Mouse (Mus musculus) left cerebral cortex, adult 8-10 months (tissue): Measurements from ENCODE around the gene Dagla. TPM values are rescaled to one million over a fixed set of nuclear protein-coding genes. Genes with fewer than 3 reads are reported as not detected.

Experiments
- DNase-seq, 2 experiments: peaks; one replicate each; pipeline ENCODE4 v3.0.0; 2022; ENCODE audit warnings: low spot score in 2 of 2
- total RNA-seq, 4 experiments: library from RNA; stranded (reverse); gene quantifications; 2 replicates each; pipeline ENCODE4 v1.2.4; 2022

Dagla gene
- total RNA-seq, 4 experiments from 2014 or later = 72.6 to 77.7 (median 74.9) TPM

GRCm38 (mm10) chr19:10280771-10281540 is 23.7 kb downstream of the Dagla start:
- no peak for DNase-seq

- DNase-seq = no peak
Measured at GRCm38 (mm10) chr19:10279668-10280067, 25.0 kb downstream of the Dagla start.

- DNase-seq = no peak
Measured at GRCm38 (mm10) chr19:10278669-10279324, 25.9 kb downstream of the Dagla start.

GRCm38 (mm10) chr19:10277759-10278158 is 26.9 kb downstream of the Dagla start:
- DNase-seq = no peak

DNA sequence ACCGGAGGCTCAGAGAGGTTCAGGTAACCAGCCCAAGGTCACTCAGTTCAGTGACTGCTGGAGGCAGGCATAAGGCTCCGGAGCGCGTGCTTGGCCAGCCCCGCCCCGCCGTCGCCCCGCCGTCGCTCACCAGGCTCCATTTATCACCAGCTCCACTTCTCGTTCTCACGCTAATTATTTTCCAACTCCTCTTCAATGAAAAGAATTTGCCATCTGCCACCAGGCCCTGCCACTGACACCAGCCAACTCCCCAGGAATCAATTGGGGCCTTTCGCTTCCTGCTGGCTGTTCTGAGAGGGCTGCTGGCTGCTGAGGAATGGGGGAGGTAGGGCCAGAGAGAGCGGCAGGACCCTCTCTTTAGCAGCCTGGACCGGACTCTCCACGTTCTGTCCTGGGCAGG is 27.3 kb downstream of the Dagla start:
- DNase-seq = no peak

GRCm38 (mm10) chr19:10276483-10277144 is 28.1 kb downstream of the Dagla start:
- DNase-seq = peak in 1 of 2 experiments; percentile 70

DNA sequence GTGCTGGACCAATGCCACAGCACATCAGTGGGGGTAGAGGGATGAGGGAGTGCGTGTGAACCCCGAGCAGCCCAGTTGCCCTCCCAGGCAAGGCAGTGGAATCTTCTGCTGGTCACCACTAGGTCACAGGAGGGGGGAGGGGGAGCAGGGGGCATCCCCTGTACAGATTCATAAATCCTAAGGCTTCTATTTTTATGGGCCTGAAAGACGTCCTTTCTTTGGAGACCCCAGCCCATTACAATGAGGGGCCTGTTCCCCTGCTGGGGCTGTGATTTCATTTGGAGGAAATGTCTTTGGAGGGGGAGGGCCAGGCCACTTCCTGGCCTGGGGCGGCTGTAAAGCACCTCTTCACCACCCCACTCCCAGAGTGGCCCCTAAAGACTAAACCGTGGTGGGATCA is 30.6 kb downstream of the Dagla start:
- no peak for DNase-seq

GRCm38 (mm10) chr19:10272746-10273145 is 31.9 kb downstream of the Dagla start:
- DNase-seq = peak in 1 of 2 experiments; percentile 85

- DNase-seq = no peak
Measured at GRCm38 (mm10) chr19:10271592-10271991, 33.1 kb downstream of the Dagla start.

- DNase-seq = no peak
Measured at GRCm38 (mm10) chr19:10270356-10270755, 34.3 kb downstream of the Dagla start.

- no peak for DNase-seq
Measured at GRCm38 (mm10) chr19:10268851-10269250, 35.8 kb downstream of the Dagla start.

GRCm38 (mm10) chr19:10267953-10268352 is 36.7 kb downstream of the Dagla start:
- no peak for DNase-seq

DNA sequence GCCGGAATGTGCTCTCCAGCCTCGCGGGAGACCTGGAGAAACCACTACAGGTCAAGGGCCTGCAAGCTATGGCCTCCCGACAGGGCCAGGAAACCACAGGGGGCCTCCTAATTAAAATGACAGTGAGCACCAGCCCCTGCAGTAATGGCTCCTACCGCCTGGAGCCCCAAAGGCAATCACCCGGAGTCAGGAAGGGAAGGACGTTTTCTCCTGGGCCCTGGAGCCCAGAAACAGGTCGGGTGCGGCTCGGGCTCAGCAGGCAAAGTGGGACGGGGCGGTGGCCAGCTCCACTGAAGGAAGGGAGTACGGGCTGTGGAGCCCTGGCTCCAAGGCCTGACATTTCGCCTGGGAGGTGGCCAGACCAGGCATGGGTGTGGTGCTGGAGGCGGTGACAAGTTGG is 37.6 kb downstream of the Dagla start:
- DNase-seq = no peak

DNA sequence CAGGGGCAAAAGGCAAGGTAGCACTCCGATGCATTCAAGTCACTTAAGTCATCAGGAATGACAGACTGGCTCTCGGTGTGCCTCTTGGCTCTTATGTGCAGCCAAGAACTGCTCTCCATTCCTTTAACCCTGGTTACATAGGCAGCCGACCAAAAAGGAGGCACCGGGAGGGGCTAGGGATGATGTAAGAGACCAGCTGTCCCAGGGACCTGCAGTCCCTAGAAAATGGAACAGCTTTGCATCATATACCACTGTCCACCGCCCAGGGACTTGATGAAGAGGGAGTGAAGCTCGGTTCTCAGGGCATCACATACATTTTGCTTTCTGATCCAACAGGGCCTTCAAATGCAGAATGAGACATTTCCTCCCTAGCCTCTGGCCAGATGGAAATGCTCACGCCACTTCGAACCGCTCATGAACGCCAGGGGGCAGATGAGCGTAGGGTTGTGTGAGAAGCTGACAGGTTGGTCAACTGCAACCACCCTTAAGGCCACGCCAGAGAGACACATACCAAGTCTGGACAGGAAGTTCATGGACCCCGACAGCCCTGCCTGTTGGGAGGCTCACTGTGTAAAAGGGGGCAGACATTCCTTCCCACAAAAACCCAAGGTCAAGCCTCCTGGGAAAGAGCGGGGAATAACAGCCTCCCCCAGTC is 38.4 kb downstream of the Dagla start:
- DNase-seq = peak in 1 of 2 experiments; percentile 60

DNA sequence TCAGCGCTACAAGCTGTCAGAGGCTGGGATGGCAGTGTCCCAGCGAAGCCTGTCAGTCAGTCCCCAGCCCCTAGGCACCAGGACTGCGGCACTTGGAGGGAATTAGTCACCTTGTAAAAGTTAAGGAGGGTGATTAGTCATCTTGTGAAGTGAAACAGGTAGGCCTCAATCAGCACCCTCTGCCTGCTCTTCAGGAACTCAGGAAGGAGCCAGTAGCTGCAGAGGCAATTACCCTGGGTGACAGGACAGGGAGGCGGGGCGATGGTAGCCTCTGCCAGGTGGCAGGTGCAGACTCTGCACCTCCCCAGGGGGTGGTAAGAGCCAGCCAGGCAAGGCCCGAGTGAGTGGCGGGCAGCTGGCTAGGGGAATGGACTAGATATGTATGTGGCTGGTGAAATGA is 43.3 kb downstream of the Dagla start:
- no peak for DNase-seq

DNA sequence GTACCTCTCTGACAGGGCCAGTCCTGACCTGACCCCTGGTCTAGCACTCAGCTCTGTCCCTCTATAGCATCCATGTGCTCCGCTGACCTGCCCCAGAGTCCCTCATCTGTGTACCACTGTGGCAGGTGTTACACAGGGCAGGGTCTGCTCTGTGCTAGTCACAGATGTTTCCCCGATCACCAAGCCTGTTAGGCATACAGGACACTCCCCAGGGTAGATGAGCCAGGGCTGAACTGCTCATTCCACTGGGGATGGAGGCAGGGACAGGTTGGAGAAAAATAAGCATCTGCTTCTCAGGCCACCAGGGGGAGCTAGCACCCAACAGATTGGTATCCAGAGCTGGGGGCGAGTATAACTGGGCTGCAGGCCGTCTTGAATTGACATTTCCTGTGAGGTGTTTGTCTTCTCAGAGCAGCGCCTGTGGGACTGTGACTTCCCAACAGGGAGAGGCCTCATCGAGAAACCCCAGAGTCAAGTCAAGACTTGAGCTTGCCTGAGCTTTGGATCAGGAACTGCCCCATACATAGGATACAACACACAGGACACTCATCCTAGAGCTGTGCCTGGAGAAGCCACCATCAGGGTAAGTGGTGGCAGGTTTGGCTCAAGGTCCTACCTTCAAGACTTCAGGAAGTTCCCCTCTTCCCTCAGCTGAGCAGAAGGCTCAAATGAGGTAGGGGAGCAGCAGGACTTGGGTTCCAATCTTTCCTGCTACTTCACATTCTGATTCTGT is 46.2 kb downstream of the Dagla start:
- DNase-seq = peak; percentile 55 to 72

DNA sequence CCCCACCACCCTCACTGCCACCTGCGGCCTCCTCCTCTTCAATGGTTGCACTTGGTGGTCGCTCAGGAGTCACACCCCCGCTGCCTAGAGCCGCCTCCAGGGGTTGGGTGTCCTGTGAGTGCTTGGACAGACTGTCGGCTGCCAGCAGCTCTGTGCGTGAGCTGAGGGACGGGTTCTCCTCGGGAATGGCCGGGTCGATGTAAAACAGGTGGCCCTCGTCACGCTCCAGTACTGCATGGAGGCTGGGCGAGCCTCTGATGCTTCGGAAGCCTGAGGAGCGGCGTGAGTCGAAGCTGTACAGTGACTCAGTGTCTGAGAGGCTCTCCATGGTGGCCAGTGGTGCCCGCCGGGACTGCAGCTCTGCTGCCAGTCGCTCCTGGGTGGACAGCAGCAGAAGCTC is 56.5 kb downstream of the Dagla start:
- DNase-seq = no peak

- no peak for DNase-seq
Measured at GRCm38 (mm10) chr19:10247165-10247564, 57.5 kb downstream of the Dagla start.

GRCm38 (mm10) chr19:10244183-10244582 is 60.5 kb downstream of the Dagla start:
- peak; percentile 48 to 55 for DNase-seq

DNA sequence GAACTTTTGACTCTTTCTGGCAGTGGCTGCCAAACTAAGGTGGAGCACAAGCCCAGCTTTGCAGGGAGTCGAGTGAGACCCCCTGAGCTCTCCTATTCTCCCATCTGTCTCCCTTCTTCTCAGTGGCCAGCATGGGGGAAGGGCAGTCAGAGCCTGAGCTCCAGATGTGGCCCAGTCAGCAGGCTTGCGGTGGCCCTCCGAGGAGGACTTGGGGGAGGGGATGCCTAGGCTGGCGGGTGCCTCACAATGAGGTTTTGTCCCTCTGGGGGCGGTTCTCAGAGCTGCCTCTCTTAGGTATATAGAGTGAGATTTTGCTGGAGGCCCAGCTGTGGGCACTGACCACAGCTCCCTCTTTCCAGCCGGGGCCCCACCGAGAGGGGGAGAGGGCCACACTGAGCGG is 61.8 kb downstream of the Dagla start:
- peak in 1 of 2 experiments; percentile 63 for DNase-seq

DNA sequence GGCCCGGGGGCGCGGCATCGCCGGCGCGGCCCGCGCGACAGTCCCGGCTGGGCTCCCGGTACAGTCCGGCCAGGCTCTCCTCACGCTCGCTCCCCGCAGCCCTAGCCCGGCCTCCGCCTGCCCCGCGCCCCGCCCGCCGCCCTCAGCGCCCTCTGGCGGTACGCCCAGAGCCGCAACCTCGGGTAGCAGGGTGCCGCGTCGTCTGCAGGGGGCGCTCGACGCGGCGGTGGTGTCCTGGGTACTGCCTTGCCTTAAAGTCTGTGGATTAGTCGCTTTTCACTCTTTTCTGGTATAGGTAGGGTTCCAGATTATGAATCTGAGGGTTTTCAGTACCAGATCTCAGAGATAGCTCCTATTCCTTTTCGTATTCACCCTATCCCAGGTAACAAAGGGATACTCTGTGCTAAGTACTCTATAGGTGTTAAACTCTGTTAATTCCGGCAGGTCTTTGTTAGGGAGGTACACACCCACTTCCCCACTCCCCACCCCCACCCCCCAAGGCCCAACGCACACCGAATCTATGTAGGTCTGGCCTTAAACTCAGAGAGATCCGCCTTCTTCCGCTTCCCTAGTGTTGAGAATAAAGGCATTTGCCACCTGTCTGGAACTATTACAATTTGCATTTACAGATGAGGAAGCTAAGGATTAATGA is 63.9 kb downstream of the Dagla start, which contains the start of gene Myrf:
Myrf (minus strand) TSS at position 95 of the 652 bp plus-strand sequence.
- DNase-seq = peak in 1 of 2 experiments; percentile 58
